Mouse (Mus musculus): ENCODE results near the gene Ctns. TPM values are rescaled to one million over a fixed set of nuclear protein-coding genes. Genes with fewer than 3 reads are reported as not detected.

Gene Ctns
- total and polyA plus RNA-seq, 3 experiments, result 4.8 to 5.9 (median 5.2) TPM

- Histone ChIP-seq H3K4me3 (replicated peaks in 1 of 3; ENCODE audit: low read depth in 2 of 3, low read length in 2 of 3, poor library complexity in 1 of 3) (no peak overlapping the region), H3K9me3 (replicated peaks; ENCODE audit: low read length) (no peaks in the 10 kb centered on the region), H3K27me3 (replicated peaks) (peaks cover 77% of the 10 kb centered on the region), H3K4me2 (ENCODE audit: insufficient read depth, low read depth, poor library complexity, severe bottlenecking) (no peak overlapping the region), H3K9ac (ENCODE audit: insufficient read depth, low read depth) (no peak overlapping the region), H3K4me1 (ENCODE audit: control insufficient read depth in 1 of 2, insufficient read depth in 2 of 2) (no peaks in the 10 kb centered on the region), H3K36me3 (replicated peaks in 1 of 2; ENCODE audit: control insufficient read depth in 1 of 2, insufficient read depth in 1 of 2, low read length in 1 of 2) (no peaks in the 10 kb centered on the region), H3K27ac (ENCODE audit: insufficient read depth, low read depth) (no peak overlapping the region), H3K79me2 (replicated peaks; ENCODE audit: control insufficient read depth, extremely low read depth, insufficient read depth, poor library complexity, severe bottlenecking) (no peaks in the 10 kb centered on the region)
- in situ Hi-C loops (cut with MboI; ENCODE audit: low pct_ligation_motif_present, low pct_unique_long_range_greater_than_20kb, low sequenced_read_pairs), result no loop called here
- no peak for DNase-seq (ENCODE audit: extremely low read depth)
- TF ChIP-seq GABPA (IDR thresholded peaks at IDR 0.05; ENCODE audit: insufficient replicate concordance, low read depth, low read length), result no peak
- TF ChIP-seq ELF1 (IDR thresholded peaks at IDR 0.05; ENCODE audit: low read depth, low read length), result no peak
- TF ChIP-seq ZC3H11A (IDR thresholded peaks at IDR 0.05; ENCODE audit: low read depth, low read length), result no peak
- dilution Hi-C loops (cut with MboI; ENCODE audit: extremely low pct_ligation_motif_present, extremely low pct_unique_long_range_greater_than_20kb, low sequenced_read_pairs), result no loop called here
These were observed 30.0 kb upstream of the Ctns start for GRCm38 (mm10) chr11:73228881-73229280.

- no peaks in the 10 kb centered on the region for H3K4me1 ChIP-seq (ENCODE audit: control insufficient read depth in 1 of 2, insufficient read depth in 2 of 2)
- no peak overlapping the region for H3K27ac ChIP-seq (ENCODE audit: insufficient read depth, low read depth)
- dilution Hi-C loops (cut with MboI; ENCODE audit: extremely low pct_ligation_motif_present, extremely low pct_unique_long_range_greater_than_20kb, low sequenced_read_pairs) (no loop called here), in situ Hi-C loops (cut with MboI; ENCODE audit: low pct_ligation_motif_present, low pct_unique_long_range_greater_than_20kb, low sequenced_read_pairs) (no loop called here)
- peaks cover 49% of the 10 kb centered on the region for H3K27me3 ChIP-seq (replicated peaks)
- no peaks in the 10 kb centered on the region for H3K36me3 ChIP-seq (replicated peaks in 1 of 2; ENCODE audit: control insufficient read depth in 1 of 2, insufficient read depth in 1 of 2, low read length in 1 of 2)
- no peak overlapping the region for H3K4me3 ChIP-seq (replicated peaks in 1 of 3; ENCODE audit: low read depth in 2 of 3, low read length in 2 of 3, poor library complexity in 1 of 3)
- peaks cover 3% of the 10 kb centered on the region for H3K9me3 ChIP-seq (replicated peaks; ENCODE audit: low read length)
- TF ChIP-seq RCOR1 (conservative IDR thresholded peaks at IDR 0.05; ENCODE audit: low read depth, low read length) (no peak), TBP (conservative IDR thresholded peaks at IDR 0.05; ENCODE audit: low read depth, low read length) (no peak), POLR2A (IDR thresholded peaks at IDR 0.05; ENCODE audit: low read depth, low read length) (no peak), MEF2A (IDR thresholded peaks at IDR 0.05; ENCODE audit: borderline replicate concordance, low read depth, low read length) (no peak), PAX5 (IDR thresholded peaks at IDR 0.05; ENCODE audit: low read length) (no peak), HCFC1 (IDR thresholded peaks at IDR 0.05; ENCODE audit: low read depth, low read length) (no peak), CHD1 (IDR thresholded peaks at IDR 0.05; ENCODE audit: low read depth, low read length) (no peak), MAX (IDR thresholded peaks at IDR 0.05; ENCODE audit: low read length) (no peak), IRF4 (IDR thresholded peaks at IDR 0.05; ENCODE audit: low read depth, low read length) (no peak), MYC (IDR thresholded peaks at IDR 0.05; ENCODE audit: low read depth, low read length) (no peak)
- no peaks in the 10 kb centered on the region for H3K79me2 ChIP-seq (replicated peaks; ENCODE audit: control insufficient read depth, extremely low read depth, insufficient read depth, poor library complexity, severe bottlenecking)
- no peak for DNase-seq (ENCODE audit: extremely low read depth)
- H3K4me2 ChIP-seq (ENCODE audit: insufficient read depth, low read depth, poor library complexity, severe bottlenecking), result no peak overlapping the region
- no peak overlapping the region for H3K9ac ChIP-seq (ENCODE audit: insufficient read depth, low read depth)
These were observed 27.0 kb upstream of the Ctns start for GRCm38 (mm10) chr11:73225856-73226255.

- DNase-seq (ENCODE audit: extremely low read depth), result peak; percentile 66
These were observed 25.1 kb upstream of the Ctns start for GRCm38 (mm10) chr11:73223966-73224365.

More at GRCm38 (mm10) chr11:73223966-73224365, 25.1 kb upstream of the Ctns start:
- dilution Hi-C loops (cut with MboI; ENCODE audit: extremely low pct_ligation_motif_present, extremely low pct_unique_long_range_greater_than_20kb, low sequenced_read_pairs) (no loop called here), in situ Hi-C loops (cut with MboI; ENCODE audit: low pct_ligation_motif_present, low pct_unique_long_range_greater_than_20kb, low sequenced_read_pairs) (no loop called here)
- H3K27ac ChIP-seq (ENCODE audit: insufficient read depth, low read depth), result no peak overlapping the region
- TF ChIP-seq CTCF (conservative IDR thresholded peaks at IDR 0.05 in 1 of 2, IDR thresholded peaks at IDR 0.05 in 1 of 2; ENCODE audit: low read depth in 2 of 2, low read length in 2 of 2), result peak in 1 of 2 experiments; percentile 87; a peak in 2 of 4 replicates
- peak; percentile 75 for TF ChIP-seq MYC (IDR thresholded peaks at IDR 0.05; ENCODE audit: low read depth, low read length)
- peak; percentile 62 for TF ChIP-seq SMC3 (IDR thresholded peaks at IDR 0.05; ENCODE audit: low read depth, low read length)
- TF ChIP-seq UBTF (IDR thresholded peaks at IDR 0.05; ENCODE audit: low read depth, low read length), result no peak
- no peak for TF ChIP-seq GABPA (IDR thresholded peaks at IDR 0.05; ENCODE audit: insufficient replicate concordance, low read depth, low read length)
- no peak for TF ChIP-seq MAFK (IDR thresholded peaks at IDR 0.05; ENCODE audit: insufficient replicate concordance, low read length)
- TF ChIP-seq BHLHE40 (IDR thresholded peaks at IDR 0.05; ENCODE audit: low read depth, low read length), result no peak
- no peak for TF ChIP-seq RCOR1 (conservative IDR thresholded peaks at IDR 0.05; ENCODE audit: low read depth, low read length)
- no peak; the same call in 1 of the 2 replicates for TF ChIP-seq NELFE (IDR thresholded peaks at IDR 0.05; ENCODE audit: low read depth, low read length)
- TF ChIP-seq MAX (IDR thresholded peaks at IDR 0.05; ENCODE audit: low read length), result peak; percentile 41; the same call in 1 of the 2 replicates
- no peak for TF ChIP-seq PAX5 (IDR thresholded peaks at IDR 0.05; ENCODE audit: low read length)
- no peak for TF ChIP-seq IRF4 (IDR thresholded peaks at IDR 0.05; ENCODE audit: low read depth, low read length)
- peak; percentile 49 for TF ChIP-seq RAD21 (IDR thresholded peaks at IDR 0.05; ENCODE audit: low read depth, low read length)
- no peak for TF ChIP-seq MEF2A (IDR thresholded peaks at IDR 0.05; ENCODE audit: borderline replicate concordance, low read depth, low read length)
- TF ChIP-seq NRF1 (IDR thresholded peaks at IDR 0.05; ENCODE audit: low read depth, low read length), result 0 out of 2 replicates have a peak, but pooled peaks have one; percentile 9
- no peak for TF ChIP-seq KAT2A (IDR thresholded peaks at IDR 0.05; ENCODE audit: insufficient replicate concordance, low read length)
- no peak for TF ChIP-seq TBP (conservative IDR thresholded peaks at IDR 0.05; ENCODE audit: low read depth, low read length)
- H3K4me1 ChIP-seq (ENCODE audit: control insufficient read depth in 1 of 2, insufficient read depth in 2 of 2), result no peaks in the 10 kb centered on the region
- H3K79me2 ChIP-seq (replicated peaks; ENCODE audit: control insufficient read depth, extremely low read depth, insufficient read depth, poor library complexity, severe bottlenecking), result no peaks in the 10 kb centered on the region
- H3K4me2 ChIP-seq (ENCODE audit: insufficient read depth, low read depth, poor library complexity, severe bottlenecking), result no peak overlapping the region
- H3K27me3 ChIP-seq (replicated peaks), result peaks cover 35% of the 10 kb centered on the region
- H3K9me3 ChIP-seq (replicated peaks; ENCODE audit: low read length), result peaks cover 5% of the 10 kb centered on the region
- H3K36me3 ChIP-seq (replicated peaks in 1 of 2; ENCODE audit: control insufficient read depth in 1 of 2, insufficient read depth in 1 of 2, low read length in 1 of 2), result no peaks in the 10 kb centered on the region
- no peak overlapping the region for H3K9ac ChIP-seq (ENCODE audit: insufficient read depth, low read depth)
- H3K4me3 ChIP-seq (replicated peaks in 1 of 3; ENCODE audit: low read depth in 2 of 3, low read length in 2 of 3, poor library complexity in 1 of 3), result no peak overlapping the region

Data from CH12.LX (cell line).